Mouse (Mus musculus): ENCODE data around the gene Shprh. TPM values are rescaled to one million over a fixed set of nuclear protein-coding genes. Genes with fewer than 3 reads are reported as not detected.
"Not testable (repeated sequence)": the region's sequence is repeated elsewhere in the genome, so short reads cannot be mapped to it uniquely, and the experiment has no call there.

Gene Shprh
- polyA plus RNA-seq, 1 experiment from 2014 or later, result 16.6 TPM

DNA sequence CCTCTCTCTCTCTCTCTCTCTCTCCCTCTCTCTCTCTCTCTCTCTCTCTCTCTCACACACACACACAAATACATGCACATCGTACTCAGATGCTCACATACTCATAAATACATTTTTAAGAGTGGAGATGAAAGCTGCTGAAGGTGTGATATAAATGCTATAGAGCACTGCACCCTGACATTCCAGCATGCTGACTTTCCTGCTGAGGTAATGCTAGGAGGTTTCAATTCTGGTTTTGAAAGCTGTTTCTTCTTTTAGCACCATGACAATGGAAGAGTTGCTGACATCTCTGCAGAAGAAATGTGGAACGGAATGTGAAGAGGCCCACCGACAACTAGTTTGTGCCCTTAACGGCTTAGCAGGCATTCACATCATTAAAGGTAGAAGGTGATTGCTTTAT is 22.4 kb downstream of the Shprh start:
- no peak for ATAC-seq
- H3K4me3 ChIP-seq (ENCODE audit: low read length), result no peak overlapping the region

DNA sequence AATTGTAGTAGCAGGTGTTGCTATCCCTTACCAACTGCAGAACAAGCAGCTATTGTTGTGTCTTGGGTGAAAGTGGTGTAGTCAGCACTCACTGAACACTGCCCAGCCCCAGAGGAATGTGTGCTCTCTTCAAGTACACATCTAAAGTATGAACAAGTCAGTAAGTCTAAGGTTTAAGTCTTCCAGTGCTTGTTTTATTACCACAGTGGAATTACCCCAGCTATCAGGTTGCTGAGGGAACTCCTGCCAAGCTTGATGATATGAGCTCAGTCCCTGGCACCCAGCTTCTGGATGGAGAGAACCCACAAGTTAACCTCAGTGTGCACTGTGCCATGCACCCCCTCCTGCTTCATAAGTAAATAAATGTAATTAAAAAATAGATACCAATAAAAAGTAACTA is 23.3 kb downstream of the Shprh start:
- Histone ChIP-seq H3K27me3 (replicated peaks; ENCODE audit: control insufficient read depth, insufficient read depth, low read length) (no peaks in the 10 kb centered on the region), H3K4me2 (ENCODE audit: low read length) (no peak overlapping the region), H3K9me3 (ENCODE audit: control insufficient read depth, low read length) (no peaks in the 10 kb centered on the region), H3K27ac (ENCODE audit: low read depth, low read length) (no peak overlapping the region), H3K4me3 (ENCODE audit: low read length) (no peak overlapping the region), H3K9ac (ENCODE audit: low read depth, low read length) (no peak overlapping the region), H3K36me3 (ENCODE audit: control insufficient read depth, insufficient read depth, low read length) (peaks cover 33% of the 10 kb centered on the region), H3K4me1 (ENCODE audit: control insufficient read depth, insufficient read depth, low read depth, low read length) (no peaks in the 10 kb centered on the region)
- no peak for ATAC-seq

More for the DNA sequence above, 22.4 kb downstream of the Shprh start:
- WGBS, result 96% methylated on average over 4 of the region's 4 CpGs
- Histone ChIP-seq H3K27ac (ENCODE audit: low read depth, low read length) (no peak overlapping the region), H3K9ac (ENCODE audit: low read depth, low read length) (no peak overlapping the region), H3K4me1 (ENCODE audit: control insufficient read depth, insufficient read depth, low read depth, low read length) (no peaks in the 10 kb centered on the region), H3K4me2 (ENCODE audit: low read length) (no peak overlapping the region), H3K36me3 (ENCODE audit: control insufficient read depth, insufficient read depth, low read length) (peaks cover 41% of the 10 kb centered on the region), H3K9me3 (ENCODE audit: control insufficient read depth, low read length) (no peaks in the 10 kb centered on the region), H3K27me3 (replicated peaks; ENCODE audit: control insufficient read depth, insufficient read depth, low read length) (no peaks in the 10 kb centered on the region)

GRCm38 (mm10) chr10:11175801-11176482 is 26.7 kb downstream of the Shprh start:
- Histone ChIP-seq H3K9ac (ENCODE audit: low read depth, low read length) (no peak overlapping the region), H3K4me2 (ENCODE audit: low read length) (no peak overlapping the region), H3K27ac (ENCODE audit: low read depth, low read length) (no peak overlapping the region), H3K4me1 (ENCODE audit: control insufficient read depth, insufficient read depth, low read depth, low read length) (no peaks in the 10 kb centered on the region), H3K36me3 (ENCODE audit: control insufficient read depth, insufficient read depth, low read length) (peaks cover 22% of the 10 kb centered on the region), H3K9me3 (ENCODE audit: control insufficient read depth, low read length) (no peaks in the 10 kb centered on the region), H3K27me3 (replicated peaks; ENCODE audit: control insufficient read depth, insufficient read depth, low read length) (no peaks in the 10 kb centered on the region), H3K4me3 (ENCODE audit: low read length) (no peak overlapping the region)
- ATAC-seq, result no peak
- 86% methylated on average over 8 of the region's 8 CpGs for whole genome bisulfite sequencing

- Histone ChIP-seq H3K4me3 (ENCODE audit: low read length) (no peak overlapping the region), H3K9ac (ENCODE audit: low read depth, low read length) (no peak overlapping the region), H3K4me2 (ENCODE audit: low read length) (no peak overlapping the region), H3K27ac (ENCODE audit: low read depth, low read length) (no peak overlapping the region), H3K36me3 (ENCODE audit: control insufficient read depth, insufficient read depth, low read length) (peaks cover 18% of the 10 kb centered on the region), H3K9me3 (ENCODE audit: control insufficient read depth, low read length) (no peaks in the 10 kb centered on the region), H3K27me3 (replicated peaks; ENCODE audit: control insufficient read depth, insufficient read depth, low read length) (no peaks in the 10 kb centered on the region), H3K4me1 (ENCODE audit: control insufficient read depth, insufficient read depth, low read depth, low read length) (no peaks in the 10 kb centered on the region)
- no peak for ATAC-seq
- 88% methylated on average over 5 of the region's 5 CpGs for WGBS
These were observed 30.9 kb downstream of the Shprh start for GRCm38 (mm10) chr10:11180077-11180476.

GRCm38 (mm10) chr10:11197341-11197740 is 48.1 kb downstream of the Shprh start:
- Histone ChIP-seq H3K4me1 (ENCODE audit: control insufficient read depth, insufficient read depth, low read depth, low read length) (no peaks in the 10 kb centered on the region), H3K4me2 (ENCODE audit: low read length) (no peak overlapping the region), H3K27ac (ENCODE audit: low read depth, low read length) (no peak overlapping the region), H3K27me3 (replicated peaks; ENCODE audit: control insufficient read depth, insufficient read depth, low read length) (no peaks in the 10 kb centered on the region), H3K36me3 (ENCODE audit: control insufficient read depth, insufficient read depth, low read length) (peaks cover 14% of the 10 kb centered on the region), H3K9me3 (ENCODE audit: control insufficient read depth, low read length) (no peaks in the 10 kb centered on the region), H3K4me3 (ENCODE audit: low read length) (no peak overlapping the region), H3K9ac (ENCODE audit: low read depth, low read length) (no peak overlapping the region)
- no peak for ATAC-seq
- 83% methylated on average over 1 of the region's 1 CpGs for WGBS

- no peaks in the 10 kb centered on the region for H3K4me1 ChIP-seq (ENCODE audit: control insufficient read depth, insufficient read depth, low read depth, low read length)
- H3K36me3 ChIP-seq (ENCODE audit: control insufficient read depth, insufficient read depth, low read length), result peaks cover 14% of the 10 kb centered on the region
- no peaks in the 10 kb centered on the region for H3K9me3 ChIP-seq (ENCODE audit: control insufficient read depth, low read length)
- H3K27ac ChIP-seq (ENCODE audit: low read depth, low read length), result no peak overlapping the region
- no peak overlapping the region for H3K9ac ChIP-seq (ENCODE audit: low read depth, low read length)
- 94% methylated on average over 2 of the region's 2 CpGs for WGBS
- H3K4me3 ChIP-seq (ENCODE audit: low read length), result no peak overlapping the region
- H3K27me3 ChIP-seq (replicated peaks; ENCODE audit: control insufficient read depth, insufficient read depth, low read length), result no peaks in the 10 kb centered on the region
- no peak overlapping the region for H3K4me2 ChIP-seq (ENCODE audit: low read length)
- no peak for ATAC-seq
These were observed 49.1 kb downstream of the Shprh start for GRCm38 (mm10) chr10:11198346-11198745.

GRCm38 (mm10) chr10:11199980-11200379 is 50.8 kb downstream of the Shprh start:
- WGBS, result 46% methylated on average over 4 of the region's 4 CpGs
- Histone ChIP-seq H3K36me3 (ENCODE audit: control insufficient read depth, insufficient read depth, low read length) (peaks cover 11% of the 10 kb centered on the region), H3K9ac (ENCODE audit: low read depth, low read length) (no peak overlapping the region), H3K9me3 (ENCODE audit: control insufficient read depth, low read length) (no peaks in the 10 kb centered on the region), H3K27ac (ENCODE audit: low read depth, low read length) (no peak overlapping the region), H3K4me3 (ENCODE audit: low read length) (no peak overlapping the region), H3K4me2 (ENCODE audit: low read length) (no peak overlapping the region), H3K27me3 (replicated peaks; ENCODE audit: control insufficient read depth, insufficient read depth, low read length) (no peaks in the 10 kb centered on the region), H3K4me1 (ENCODE audit: control insufficient read depth, insufficient read depth, low read depth, low read length) (no peaks in the 10 kb centered on the region)
- no peak for ATAC-seq

DNA sequence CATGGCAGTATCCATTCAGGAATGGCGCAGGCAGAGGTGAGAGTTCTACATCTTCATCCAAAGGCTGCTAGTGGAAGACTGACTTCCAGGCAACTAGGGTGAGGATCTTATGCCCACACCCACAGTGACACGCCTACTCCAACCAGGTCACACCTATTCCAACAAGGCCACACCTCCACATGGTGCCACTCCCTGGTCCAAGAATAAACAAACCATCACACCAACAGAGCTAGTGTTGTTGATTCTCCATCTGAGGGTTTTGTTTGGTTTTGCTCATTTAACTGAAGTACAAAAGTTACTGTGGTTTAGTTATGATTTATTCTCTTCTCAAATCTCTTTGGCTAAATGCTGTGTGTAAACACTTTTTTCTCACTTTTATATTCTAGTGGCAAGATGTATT is 56.7 kb downstream of the Shprh start:
- not testable (repeated sequence) for H3K27me3 ChIP-seq (replicated peaks; ENCODE audit: control insufficient read depth, insufficient read depth, low read length); ATAC-seq; H3K9me3 ChIP-seq (ENCODE audit: control insufficient read depth, low read length); H3K4me1 ChIP-seq (ENCODE audit: control insufficient read depth, insufficient read depth, low read depth, low read length); H3K4me2 ChIP-seq (ENCODE audit: low read length); H3K27ac ChIP-seq (ENCODE audit: low read depth, low read length); H3K9ac ChIP-seq (ENCODE audit: low read depth, low read length); H3K4me3 ChIP-seq (ENCODE audit: low read length)
- H3K36me3 ChIP-seq (ENCODE audit: control insufficient read depth, insufficient read depth, low read length), result peaks cover 21% of the 10 kb centered on the region
- 88% methylated on average over 2 of the region's 2 CpGs for WGBS

GRCm38 (mm10) chr10:11208670-11209069 is 59.4 kb downstream of the Shprh start:
- Histone ChIP-seq H3K4me1 (ENCODE audit: control insufficient read depth, insufficient read depth, low read depth, low read length) (no peaks in the 10 kb centered on the region), H3K9me3 (ENCODE audit: control insufficient read depth, low read length) (no peaks in the 10 kb centered on the region), H3K36me3 (ENCODE audit: control insufficient read depth, insufficient read depth, low read length) (peaks cover 26% of the 10 kb centered on the region), H3K4me3 (ENCODE audit: low read length) (no peak overlapping the region), H3K27me3 (replicated peaks; ENCODE audit: control insufficient read depth, insufficient read depth, low read length) (no peaks in the 10 kb centered on the region), H3K4me2 (ENCODE audit: low read length) (no peak overlapping the region), H3K9ac (ENCODE audit: low read depth, low read length) (no peak overlapping the region), H3K27ac (ENCODE audit: low read depth, low read length) (no peak overlapping the region)
- 97% methylated on average over 1 of the region's 1 CpGs for WGBS
- no peak for ATAC-seq

DNA sequence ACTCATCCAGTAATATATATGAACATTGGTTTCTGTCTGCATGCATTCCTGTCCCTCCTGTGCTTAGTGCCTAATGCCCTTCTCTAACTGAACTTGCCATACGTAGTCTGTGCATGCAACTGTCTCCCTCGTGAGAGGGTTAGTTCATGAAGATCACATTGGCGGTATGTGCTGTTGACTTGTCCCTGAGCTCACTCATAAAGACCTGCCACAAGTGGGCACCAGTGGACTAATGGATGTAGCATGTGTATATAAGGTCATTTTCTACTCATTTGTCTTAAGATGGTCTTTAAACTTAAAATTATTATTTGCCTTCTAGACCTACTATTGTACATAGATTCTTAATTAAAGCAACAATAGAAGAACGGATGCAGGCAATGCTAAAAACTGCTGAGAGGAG is 62.8 kb downstream of the Shprh start:
- H3K4me2 ChIP-seq (ENCODE audit: low read length), result no peak overlapping the region
- no peaks in the 10 kb centered on the region for H3K27me3 ChIP-seq (replicated peaks; ENCODE audit: control insufficient read depth, insufficient read depth, low read length)
- H3K4me1 ChIP-seq (ENCODE audit: control insufficient read depth, insufficient read depth, low read depth, low read length), result no peaks in the 10 kb centered on the region
- no peak overlapping the region for H3K4me3 ChIP-seq (ENCODE audit: low read length)
- H3K9ac ChIP-seq (ENCODE audit: low read depth, low read length), result no peak overlapping the region
- no peak for ATAC-seq
- WGBS, result 85% methylated on average over 4 of the region's 4 CpGs
- peaks cover 32% of the 10 kb centered on the region for H3K36me3 ChIP-seq (ENCODE audit: control insufficient read depth, insufficient read depth, low read length)
- H3K27ac ChIP-seq (ENCODE audit: low read depth, low read length), result no peak overlapping the region
- H3K9me3 ChIP-seq (ENCODE audit: control insufficient read depth, low read length), result no peaks in the 10 kb centered on the region

Measured in hindbrain, embryonic 16.5 days (tissue).